Mouse (Mus musculus) kidney, postnatal 25 days (tissue): ENCODE measurements at regions not wholly inside any gene's neighbourhood (a gene's known extent, or its start where the extent isn't known, plus 50 kb on each side); places are given as distances from the start of the nearest gene placed in this dataset.

Experiments
- DNase-seq, 2 experiments: peaks; one replicate each; pipeline ENCODE4 v3.0.0; 2021; ENCODE audit warnings: mixed read lengths in 2 of 2

DNA sequence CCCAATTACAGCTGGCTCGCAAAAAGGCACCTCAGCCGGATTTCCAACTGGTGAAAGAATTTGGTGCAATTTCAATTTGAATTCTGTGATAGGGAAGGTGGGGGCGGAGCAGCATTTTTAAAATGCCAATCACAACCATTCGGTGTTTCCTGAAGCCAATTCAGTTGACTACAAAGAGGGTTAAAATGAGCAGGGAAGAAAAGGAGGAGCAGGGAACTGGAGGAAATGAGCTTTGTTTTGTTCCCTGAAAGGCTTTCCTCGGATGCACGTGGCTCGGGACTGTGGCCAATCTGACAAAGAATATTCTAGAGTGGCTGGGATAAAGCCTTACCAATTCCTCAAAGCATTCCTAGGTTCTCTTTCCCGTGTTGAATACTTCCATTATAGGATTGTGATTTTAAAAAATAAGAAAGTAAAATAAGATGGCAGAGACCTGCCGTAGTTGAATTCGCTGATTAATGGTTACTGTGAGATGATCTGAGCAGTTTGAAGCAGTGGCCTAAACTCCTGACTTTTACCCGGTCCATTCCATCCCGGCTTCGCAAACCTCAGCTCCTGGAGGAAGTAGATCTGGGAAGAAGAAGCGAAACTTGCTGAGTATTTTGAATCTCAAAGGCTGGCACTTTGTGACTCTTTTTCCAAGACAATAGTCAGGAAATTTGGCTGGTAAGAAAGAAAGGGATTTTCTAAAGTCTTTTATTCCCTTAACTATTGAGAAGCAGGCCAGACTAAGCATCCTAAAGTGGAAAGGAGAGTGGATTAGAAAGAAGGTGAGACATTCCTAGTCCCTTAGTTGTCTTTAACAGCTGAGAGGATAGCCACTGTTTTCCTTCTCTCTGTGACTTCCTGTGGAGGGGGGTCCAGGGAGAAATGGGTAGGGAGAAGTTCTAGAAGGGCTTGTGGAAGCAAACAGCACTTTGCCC is 229.3 kb upstream of the Adgrl2 start:
- peak; percentile 52 to 55 for DNase-seq

DNA sequence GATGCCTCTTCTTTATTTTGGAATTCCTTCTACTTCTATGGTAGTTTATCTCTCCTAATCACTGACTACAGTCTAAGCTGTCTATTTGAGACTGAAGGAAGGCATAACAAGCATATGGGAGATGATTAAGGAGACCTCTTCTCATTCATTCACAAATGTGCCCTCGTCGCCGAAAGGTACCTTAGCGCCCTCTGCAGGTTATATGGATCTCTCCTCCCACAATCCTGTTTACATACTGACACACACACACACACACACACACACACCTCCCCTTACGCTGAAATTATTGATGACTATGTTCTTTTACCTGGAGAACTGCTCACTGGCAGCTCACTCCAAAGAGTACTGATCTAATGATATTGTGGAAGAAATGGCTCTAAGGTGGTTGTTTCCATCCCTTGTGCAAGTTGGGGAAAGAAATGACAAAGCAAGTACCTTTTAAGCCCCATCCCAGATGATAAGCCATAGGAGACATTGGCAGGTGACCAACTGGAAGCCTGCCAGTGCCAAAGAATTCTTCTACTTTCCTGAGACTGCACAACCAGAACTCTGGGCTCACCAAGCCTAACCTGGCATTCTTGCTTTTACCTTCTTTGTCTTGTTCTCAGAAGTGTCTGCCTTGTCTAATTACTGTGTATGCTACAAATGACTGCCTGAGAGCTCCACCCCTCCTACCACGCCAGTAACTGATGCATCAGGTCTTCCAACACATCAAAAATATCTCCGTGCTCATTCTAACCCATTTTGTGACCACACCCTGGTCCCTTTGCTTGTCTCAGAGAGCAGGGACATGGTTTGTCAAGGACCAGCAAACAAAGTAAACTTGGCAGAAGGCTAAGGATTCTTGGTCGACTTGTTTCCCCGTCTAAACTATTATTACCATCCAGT is 227.8 kb upstream of the Adgrl2 start:
- peak; percentile 43 to 48 for DNase-seq

DNA sequence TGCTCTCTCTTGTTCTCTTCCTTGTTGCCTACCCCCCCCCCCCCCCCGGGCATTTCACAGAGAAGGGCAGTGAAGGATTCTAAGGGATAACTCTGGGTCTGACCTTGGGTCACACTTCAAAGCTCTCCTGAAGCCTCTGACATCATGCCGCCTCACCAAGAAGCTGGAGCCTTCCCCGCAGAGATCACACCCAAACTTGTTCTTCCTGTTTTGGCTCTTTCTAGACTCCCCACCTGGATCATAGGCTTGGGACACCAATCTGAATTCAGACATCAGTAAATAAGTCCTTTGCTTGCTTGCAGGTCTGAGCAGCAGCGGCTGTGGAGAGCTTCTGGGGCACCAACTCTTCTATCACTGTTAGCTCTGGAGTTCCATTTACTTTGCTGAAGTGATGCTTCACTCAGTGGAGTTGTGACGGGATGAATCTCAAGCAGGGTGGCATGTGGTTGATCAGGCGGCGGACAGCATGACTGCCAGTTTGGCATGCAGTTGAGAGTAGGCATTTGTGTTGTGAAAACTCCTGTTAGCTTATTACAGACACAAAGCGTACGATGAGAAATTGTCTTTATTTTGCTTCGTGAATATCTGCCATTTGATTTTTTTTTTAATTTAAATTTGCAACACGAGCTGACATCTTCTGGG is 226.5 kb upstream of the Adgrl2 start:
- DNase-seq = no peak

DNA sequence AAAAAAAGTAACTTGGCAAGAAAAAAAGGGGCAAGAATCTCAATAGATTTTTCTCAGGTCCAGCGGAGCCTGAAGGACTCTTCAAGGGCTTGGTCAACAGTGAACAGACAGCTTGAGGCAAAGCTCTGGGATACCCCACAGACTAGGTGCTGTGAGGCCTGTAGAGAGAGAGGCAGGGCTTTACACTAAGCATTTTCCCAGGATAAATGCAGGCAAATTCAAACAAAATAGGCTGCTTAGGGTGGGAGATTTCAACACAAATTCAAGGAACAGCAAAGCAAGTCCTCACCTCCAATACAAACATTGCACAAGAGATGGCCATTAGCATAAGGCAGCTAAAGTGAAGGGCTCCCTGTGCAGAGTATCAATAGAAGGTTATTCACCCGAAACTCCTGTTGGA is 225.3 kb upstream of the Adgrl2 start:
- DNase-seq = peak in 1 of 2 experiments; percentile 47

DNA sequence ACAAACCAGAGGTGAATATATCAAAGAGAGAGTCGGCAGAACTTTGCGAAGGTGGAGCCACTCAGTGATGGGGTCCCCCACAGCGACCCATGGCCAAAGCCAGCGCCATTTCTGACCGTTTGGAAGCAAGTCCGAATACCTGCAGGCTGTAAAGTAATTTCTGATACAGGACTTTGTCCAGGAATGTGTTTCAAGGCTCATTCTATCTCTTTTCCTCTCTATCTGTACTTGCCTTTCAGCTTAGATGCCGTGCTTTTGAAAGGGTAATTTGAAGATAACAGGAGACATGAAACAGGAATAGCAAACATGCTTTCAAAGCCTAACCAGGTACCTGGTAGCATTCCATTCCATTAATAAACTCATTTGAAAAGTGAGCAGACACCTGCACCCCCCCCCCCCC is 221.6 kb upstream of the Adgrl2 start:
- no peak for DNase-seq

DNA sequence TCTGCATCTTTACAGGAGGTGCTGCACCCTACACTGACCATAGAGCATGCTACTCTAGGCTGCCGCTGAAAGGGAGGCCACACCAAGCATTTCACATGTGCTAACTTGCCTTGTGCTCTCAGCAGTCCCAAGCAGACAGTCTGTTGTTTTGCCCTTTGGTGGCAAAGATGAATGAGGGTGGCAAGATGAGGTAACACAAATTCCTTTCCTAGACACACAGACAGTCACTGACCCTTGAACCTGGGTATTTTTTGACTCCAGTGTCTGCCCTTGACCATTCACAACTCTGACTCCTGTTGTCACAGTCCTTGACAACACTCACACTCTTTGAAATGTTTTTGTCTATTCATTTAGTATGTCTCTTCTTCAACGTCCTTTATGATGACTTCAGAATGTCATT is 218.9 kb upstream of the Adgrl2 start:
- no peak for DNase-seq

DNA sequence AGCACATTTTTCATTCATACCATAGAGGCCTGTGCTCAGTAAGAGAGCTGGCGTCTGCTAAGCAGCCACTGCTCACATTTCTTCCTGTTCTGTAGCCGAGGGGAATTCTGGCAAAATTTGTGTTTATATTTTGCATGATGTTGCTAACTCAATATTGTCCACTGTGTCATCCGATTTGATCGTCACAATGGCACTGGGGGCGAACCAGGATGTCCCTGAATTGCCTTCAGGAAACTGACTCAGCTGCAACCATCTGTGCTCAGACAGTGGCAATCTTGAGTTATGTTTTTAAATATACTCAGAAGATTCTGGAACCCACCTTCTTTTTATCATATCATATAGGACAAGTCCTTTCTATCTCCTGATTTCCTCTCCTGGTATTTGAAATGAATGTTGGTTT is 213.1 kb upstream of the Adgrl2 start:
- DNase-seq = peak in 1 of 2 experiments; percentile 51

DNA sequence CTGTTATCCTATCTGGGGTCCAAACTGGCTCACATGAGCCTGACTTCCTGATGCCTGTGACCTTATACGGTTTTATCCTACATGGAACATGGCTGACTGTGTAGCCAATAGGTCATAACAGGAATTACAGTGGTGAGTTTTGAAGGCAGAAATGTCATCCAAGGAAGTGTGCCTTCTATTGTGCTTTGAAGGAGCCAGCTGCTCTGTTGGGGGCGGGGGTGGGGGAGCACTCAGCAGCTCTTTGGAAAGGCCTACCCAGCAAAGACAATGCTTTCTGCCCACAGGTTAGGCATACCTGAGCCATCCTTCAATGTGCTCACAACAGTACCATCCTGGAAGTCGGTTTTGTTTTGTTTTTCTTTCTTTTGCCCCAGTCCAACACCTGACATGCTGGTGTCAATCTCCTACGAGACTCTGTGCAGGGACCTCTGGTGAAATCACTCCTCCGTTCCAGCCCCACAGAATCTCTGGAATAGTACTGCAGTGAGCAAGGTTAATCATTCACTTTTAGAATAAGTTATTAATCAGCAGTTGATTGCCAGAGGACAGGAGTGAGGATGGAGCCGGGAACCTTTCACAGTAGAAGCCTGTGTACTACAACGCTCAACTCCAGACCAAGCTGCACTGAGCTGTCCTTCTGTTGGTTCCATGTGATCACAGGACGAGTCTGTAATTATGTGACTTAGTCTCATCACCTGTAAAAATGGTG is 206.3 kb upstream of the Adgrl2 start:
- DNase-seq = peak; percentile 56 to 80

DNA sequence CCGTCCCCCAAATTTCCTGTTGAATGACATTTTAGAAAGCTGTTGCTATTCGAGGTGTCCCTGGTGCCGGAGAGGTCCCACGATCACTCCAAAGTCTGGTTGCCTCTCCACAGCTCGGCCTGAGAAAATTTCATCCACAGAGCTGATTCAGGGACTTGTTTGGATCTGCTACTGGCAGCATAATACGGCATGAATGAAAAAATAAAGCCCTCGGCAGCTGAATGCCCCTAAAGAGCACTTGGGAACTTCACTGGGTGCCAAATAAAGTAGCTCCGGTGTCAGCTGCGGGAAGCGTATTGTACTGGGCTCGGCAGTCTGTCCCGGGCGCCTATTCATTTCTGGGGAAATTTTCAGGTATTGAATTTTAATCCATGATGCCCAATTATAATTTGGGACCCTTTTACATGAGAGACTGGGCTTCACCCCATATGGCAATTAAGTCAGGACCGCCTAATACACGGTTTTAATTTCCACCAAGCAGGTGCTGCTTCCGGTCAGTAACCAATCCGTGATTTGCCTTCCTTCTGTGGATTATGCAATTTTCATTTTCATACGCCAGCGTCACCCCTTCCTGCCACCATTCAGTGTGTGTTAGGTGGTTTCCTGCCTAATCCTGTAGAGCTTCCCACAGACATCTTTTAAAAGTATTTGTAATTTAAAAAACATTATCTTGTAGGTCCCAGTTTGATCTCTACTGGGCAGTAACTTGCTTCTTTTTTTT is 200.7 kb upstream of the Adgrl2 start:
- no peak for DNase-seq

DNA sequence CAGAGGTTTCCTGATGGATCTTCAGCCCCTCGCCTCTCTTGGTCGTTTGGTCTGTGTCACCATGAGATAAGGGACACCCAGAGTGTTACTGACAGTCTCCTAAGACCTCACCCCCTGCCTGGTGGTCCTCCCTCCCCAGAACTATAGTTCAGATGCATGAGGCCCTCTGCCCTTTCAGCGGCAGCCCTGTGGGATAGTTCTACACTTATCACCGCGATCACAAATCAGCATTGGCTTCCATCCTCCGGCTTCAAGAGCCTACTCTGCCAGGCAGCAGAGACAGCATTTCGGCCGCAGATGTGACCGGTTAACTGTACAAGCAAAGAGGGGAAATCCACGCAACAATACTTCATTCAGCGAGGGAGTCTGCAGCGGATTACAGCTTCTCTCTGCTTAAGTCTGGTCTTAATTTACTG is 193.8 kb upstream of the Adgrl2 start:
- DNase-seq = no peak

DNA sequence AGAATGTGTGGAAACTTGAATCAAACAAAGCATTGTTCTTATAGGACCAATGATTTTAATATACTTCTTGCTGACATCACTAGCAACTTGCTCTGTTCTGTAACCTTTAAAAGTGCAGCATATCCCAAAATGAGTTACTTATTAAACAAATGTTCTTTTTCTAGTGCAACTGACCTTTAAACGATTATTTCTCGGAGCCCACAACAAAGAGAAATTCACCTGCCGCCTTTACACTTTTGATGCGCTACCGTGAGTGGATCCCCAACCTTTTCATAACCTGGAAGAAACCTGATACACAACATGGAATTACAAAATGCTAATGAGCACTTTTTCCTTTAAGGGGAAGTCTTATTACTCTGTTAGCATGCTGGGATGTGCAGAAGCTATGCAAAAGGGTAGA is 191.7 kb upstream of the Adgrl2 start:
- no peak for DNase-seq

DNA sequence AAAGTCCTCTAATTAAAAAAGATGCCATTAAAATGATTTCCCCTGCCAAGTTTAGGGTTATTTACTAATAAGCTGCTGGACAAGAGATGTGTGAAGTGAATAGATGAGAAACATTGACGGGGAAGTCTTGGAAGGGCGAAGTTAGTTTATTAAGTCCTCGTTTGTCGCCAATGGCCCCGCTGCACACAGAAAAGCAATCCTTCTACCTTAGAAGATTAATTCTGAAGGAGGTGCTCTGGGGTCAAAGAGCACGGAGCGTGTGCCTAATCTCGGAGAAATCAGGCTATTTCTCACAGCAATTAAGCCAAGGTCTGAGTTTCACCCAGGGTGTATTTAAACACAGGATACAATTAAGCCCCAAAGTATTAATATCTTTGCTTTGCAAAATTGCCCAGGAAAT is 189.8 kb upstream of the Adgrl2 start:
- DNase-seq = peak; percentile 20 to 36

DNA sequence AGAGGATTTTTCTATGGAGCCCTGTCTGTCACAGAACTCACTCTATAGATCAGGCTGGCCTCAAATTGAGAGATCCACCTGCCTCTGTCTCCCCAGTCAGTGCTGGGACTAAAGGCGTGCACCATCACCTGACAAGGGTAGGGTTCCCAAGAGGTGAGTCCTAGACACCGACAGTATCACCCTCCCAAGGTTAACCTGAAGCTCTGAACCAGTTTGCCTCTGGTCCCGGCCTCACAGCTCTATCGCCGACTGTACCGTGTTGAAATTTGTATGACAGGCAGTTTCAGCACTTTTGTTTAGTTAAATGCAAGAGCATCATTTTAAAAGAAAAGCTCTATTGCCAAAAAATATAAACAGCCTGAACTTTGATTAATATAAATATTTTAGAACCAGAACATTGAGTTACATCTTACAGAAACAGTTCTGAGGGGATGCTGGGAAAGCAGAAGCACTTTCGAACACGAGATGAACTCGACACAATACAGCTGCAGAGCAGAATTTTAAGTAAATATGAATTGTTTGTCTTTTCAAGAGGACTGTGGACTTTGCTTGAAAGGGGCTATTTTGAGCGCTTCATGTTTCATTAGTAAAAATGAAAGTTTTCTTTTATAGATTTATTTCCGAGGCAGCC is 189.2 kb upstream of the Adgrl2 start:
- DNase-seq = no peak

DNA sequence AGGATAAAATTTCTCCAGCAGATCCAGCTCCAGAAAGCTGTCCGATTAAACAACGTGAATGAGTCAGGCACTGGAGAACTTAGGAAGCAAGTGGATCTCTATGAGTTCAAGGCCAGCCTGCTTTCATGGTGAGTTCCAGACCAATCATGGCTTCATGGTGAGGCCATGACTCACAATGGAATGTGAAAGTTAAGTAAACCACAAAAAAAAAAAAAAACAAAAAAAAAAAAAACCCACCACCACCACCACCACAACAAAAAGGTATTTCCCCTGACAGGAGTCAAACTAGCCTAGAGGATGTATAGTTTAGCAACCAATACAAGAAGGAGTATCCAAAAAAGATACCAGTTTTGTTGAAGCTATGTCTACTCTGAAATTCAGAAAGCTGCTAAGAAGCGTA is 188.5 kb upstream of the Adgrl2 start:
- DNase-seq = no peak

DNA sequence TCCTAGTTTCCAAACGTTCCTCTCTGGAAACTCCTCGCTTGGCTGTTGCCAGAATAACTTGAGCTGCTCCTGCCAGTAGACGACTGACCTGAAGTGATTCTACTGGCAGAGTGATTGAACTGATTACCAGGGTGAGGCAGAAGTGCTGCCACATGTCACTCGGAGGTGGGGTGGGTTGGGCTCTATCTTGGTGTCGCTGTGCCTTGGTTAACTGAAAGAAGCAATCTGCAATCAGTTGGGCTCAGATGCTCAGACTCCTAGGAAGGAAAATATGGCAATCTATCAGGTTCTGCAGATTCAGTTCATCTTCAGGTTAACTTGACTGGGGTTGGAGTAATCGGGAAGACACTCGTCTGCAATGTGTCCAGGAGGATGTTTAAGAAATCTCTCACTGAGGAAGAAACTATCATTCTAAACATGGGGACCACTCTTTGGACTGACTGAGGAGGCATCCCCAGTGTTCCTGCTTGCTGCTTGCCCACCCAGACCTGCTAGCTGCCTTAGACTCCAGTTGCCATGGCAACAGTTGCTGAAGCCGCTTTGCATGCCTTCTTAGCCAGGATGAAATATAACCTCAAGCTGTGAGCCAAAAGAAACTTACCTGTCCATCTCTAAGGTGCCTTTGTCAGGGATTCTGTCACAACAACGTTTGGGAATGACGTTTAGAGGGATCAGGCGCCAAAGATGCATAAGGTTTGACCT is 184.5 kb upstream of the Adgrl2 start:
- no peak for DNase-seq

DNA sequence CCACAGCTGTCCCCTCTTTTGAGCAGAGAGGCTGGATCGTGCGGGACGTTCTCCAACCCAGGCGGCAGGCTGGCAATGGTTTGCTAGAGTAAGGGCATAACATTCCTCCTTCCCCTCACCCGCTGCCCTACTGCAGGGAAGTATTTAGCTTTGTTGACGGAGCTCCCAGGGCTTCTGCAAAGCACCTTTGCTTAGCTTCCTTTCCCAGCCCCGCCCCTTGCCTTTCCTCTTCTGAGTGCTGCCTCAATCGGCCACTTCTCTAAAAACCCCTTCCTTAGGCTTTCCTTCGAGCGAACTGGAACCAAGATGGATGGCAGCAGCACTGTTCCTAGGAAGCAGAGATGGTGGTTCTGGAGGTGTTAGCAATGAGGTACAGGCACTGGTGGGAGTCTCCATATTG is 183.2 kb upstream of the Adgrl2 start:
- DNase-seq = no peak

DNA sequence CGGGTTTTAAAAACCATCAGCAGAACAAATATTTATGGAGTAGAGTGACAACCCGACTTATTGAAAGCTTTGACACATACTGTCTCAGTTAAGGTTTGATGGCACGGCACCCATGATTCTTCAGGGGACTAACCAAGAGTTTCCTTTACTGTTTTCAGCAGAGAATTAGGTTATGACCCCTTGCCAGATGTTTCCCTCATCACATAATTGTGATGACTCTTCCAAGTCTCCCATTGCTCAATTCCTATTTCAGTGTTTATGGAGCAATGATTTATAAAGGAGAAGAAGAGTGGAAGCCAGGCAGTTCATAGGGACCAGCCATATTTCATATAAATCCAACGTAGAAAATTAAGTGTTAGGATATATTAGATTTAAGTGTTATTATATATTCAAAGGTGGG is 181.4 kb upstream of the Adgrl2 start:
- DNase-seq = no peak

DNA sequence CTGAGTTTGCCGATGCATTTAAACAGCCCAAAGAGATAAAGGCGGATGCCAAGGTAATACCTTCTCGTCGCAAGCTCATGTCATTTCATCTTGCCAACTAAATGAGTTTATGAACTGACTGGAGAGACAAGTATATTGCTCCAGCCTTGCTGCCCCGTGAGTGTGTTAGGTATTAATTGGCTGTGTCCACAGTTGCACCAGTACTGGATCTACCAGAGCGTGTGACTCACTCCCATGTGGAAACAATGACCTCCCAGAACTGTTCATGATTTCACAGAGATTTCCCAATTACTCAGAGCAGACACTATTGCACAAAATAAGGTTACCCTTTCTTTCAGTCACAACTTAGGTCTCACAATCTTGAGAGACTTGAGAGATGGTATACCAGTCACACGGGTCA is 179.8 kb upstream of the Adgrl2 start:
- DNase-seq = no peak

DNA sequence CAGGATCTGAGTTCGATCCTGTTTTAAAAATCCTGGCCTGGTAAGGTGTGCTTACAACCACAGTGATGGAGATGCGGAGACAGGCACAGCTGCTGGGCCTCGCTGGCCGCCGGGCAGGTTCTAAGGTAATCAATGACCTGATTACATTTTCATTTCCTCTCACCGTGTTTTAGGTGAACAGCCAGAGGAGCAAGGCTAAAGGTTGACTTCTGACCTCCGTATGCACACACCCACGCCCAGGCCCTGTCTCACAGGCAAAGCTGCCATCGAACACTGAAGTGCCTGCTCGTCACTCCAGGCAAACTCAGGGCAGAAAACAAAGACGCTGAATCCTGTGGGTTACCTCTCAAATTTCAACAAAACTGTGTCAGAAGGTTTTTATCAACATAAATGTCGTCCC is 179.1 kb upstream of the Adgrl2 start:
- peak in 1 of 2 experiments; percentile 40 for DNase-seq

DNA sequence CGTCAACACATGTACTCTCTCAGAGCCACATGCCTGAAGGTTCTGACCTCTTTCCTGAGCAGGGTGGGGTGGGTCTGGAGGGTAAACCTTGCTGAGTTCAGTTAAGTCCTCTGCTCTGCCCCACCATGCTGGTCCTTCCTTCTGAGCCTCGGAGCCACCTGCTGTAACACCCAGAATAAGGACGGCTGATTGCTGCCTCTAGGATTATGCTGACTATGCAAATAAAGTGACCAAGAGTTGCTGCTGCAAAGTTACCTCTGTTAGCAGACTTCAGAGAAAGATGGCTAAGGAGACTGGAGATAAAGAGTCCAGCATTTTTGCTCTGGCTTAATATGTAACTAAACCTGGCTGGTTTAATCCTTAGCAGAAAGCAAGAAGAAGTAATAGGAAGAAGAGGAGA is 177.6 kb upstream of the Adgrl2 start:
- no peak for DNase-seq

DNA sequence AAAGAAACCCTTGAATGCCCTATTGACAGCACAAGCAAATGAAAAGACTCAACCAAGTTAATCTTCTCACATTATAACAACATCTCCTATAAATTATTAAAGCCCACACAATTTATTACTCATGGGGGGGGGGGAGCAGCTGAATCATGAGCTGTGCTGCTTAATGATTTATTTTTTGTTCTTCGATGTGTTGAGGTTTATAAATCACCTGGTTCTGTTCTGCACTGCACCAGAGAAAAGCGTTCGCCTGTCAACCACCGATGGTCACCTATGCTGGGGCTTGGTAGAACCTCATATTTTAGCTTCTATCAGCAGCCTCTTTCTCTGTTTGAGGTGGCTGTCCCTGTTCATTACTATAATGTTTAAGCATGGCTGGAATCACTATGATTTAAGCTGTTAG is 174.4 kb upstream of the Adgrl2 start:
- DNase-seq = no peak
